Mouse (Mus musculus): ENCODE results near the gene 1110065P20Rik. TPM values are rescaled to one million over a fixed set of nuclear protein-coding genes. Genes with fewer than 3 reads are reported as not detected.

1110065P20Rik gene
- polyA plus RNA-seq (2014; fragmentation: Illumina TruSeq; extraction: RNeasy Lipid Tissue Mini Kit (QIAGEN cat#74804); ENCODE audit: low replicate concordance): 0.71 TPM

GRCm38 (mm10) chr4:124850933-124851658 lies at the start of gene 1110065P20Rik:
1110065P20Rik (minus strand) TSS chr4:124851196.

DNA sequence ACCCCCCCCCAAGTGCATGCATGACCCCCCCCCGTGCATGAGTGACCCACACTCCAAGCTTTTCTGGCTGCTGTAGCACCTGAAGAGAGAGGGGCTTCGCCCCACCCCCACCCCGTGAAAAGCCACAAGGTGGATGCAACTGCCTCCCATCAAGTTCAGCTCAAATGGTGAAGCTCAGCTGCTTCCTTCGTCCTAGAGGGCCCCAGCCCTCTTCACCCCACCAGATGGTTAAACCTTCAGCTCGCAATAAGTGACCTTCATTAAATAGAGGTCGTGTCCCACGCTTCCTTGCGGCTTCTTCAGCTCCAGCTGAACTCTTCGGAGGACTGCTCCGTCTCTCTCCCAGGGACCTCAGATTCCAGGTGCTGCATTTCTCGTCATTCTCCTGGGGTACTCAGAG lies 29.6 kb upstream of the 1110065P20Rik start, which contains the start of gene Epha10:
Epha10 (plus strand) TSS at position 301 of the 400 bp plus-strand sequence.

GRCm38 (mm10) chr4:124861283-124862188 lies 10.5 kb upstream of the 1110065P20Rik start, which contains the start of gene Maneal:
Maneal (minus strand) TSS chr4:124862171.

DNA sequence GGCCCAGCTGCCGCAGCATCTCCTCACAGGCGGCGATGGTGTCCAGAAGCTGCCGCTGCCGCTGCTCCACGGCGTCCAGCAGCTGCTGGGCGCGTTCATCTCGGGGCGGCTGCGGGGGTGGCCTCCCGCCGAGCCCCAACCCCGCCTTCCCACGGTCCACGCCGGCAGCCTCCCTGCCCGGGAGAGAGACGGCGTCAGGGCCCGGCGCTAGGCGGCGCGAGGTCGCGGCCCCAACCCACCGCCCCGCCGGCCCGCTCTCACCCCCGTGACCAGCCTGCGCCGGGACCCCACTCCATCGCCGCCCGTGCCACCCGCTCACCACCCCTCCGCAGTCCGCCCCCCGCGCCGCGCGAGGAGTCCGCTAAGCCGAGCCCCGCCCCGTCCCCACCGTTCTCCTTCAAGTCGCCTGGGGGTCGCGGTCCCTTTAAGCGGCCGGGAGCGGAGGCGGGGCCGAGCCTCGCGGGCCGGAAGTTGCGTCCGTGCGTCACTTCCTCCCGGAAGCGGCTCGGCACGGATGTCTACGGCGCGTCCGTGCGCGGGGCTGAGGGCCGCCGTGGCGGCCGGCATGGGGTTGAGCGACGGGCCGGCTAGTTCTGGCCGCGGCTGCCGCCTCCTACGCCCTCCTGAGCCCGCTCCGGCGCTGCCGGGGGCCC lies 609 bp downstream of the 1110065P20Rik start, which contains the start of gene Yrdc:
Yrdc (plus strand) TSS at position 419 of the 653 bp plus-strand sequence.

DNA sequence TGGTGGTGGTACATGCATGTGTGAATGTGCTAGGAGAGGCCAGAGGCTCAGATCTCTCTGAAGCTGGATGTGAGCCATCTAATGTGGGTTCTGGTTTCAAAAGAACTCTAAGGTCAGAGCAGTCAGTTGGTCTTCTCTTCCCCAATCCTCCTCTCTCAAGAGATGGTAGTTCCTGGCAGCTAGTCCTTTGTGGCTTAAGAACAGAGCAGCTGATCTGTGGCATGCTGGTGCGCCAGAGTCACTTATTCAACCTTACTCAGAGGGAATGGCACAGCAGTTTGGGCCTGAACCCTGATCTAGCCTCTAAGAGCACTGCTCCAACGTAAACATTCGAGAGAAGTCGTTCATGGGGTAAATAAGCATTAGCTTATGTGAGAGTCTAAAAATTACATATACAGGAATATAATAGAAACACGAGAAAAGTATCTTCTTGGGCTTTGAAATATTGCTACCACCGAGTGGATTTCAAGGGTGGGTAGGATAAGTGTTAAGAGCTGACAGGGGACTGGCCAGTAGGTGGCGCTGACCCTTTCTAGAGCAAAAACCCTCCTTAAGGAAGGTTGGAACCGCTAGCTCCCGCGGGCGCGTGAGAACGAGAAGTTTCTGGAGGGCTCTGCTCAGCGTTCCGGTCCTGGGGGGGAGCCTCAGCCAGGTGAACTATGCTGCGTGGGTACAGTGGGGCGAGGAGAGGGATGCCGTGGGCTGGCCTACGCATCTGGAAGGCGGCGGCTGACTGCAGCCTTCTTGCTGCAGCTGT lies 49.3 kb downstream of the 1110065P20Rik start, which contains the start of gene Mtf1:
Mtf1 (plus strand) TSS at position 553 of the 757 bp plus-strand sequence.

Other genes with a start within 250 kb of the 1110065P20Rik start
- not detected for gene 3100002H09Rik, start 240.4 kb downstream of the 1110065P20Rik start, polyA plus RNA-seq (2014; fragmentation: Illumina TruSeq; extraction: RNeasy Lipid Tissue Mini Kit (QIAGEN cat#74804); ENCODE audit: low replicate concordance)
- not detected for gene Pou3f1, start 194.4 kb downstream of the 1110065P20Rik start, polyA plus RNA-seq (2014; fragmentation: Illumina TruSeq; extraction: RNeasy Lipid Tissue Mini Kit (QIAGEN cat#74804); ENCODE audit: low replicate concordance)
- 39.3 TPM for gene Utp11, start 157.6 kb downstream of the 1110065P20Rik start, polyA plus RNA-seq (2014; fragmentation: Illumina TruSeq; extraction: RNeasy Lipid Tissue Mini Kit (QIAGEN cat#74804); ENCODE audit: low replicate concordance)
- gene Fhl3, start 150.5 kb downstream of the 1110065P20Rik start, polyA plus RNA-seq (2014; fragmentation: Illumina TruSeq; extraction: RNeasy Lipid Tissue Mini Kit (QIAGEN cat#74804); ENCODE audit: low replicate concordance): not detected
- 25.0 TPM for gene Sf3a3, start 136.4 kb downstream of the 1110065P20Rik start, polyA plus RNA-seq (2014; fragmentation: Illumina TruSeq; extraction: RNeasy Lipid Tissue Mini Kit (QIAGEN cat#74804); ENCODE audit: low replicate concordance)
- gene Inpp5b, start 109.3 kb downstream of the 1110065P20Rik start, polyA plus RNA-seq (2014; fragmentation: Illumina TruSeq; extraction: RNeasy Lipid Tissue Mini Kit (QIAGEN cat#74804); ENCODE audit: low replicate concordance): 33.3 TPM
- gene Mtf1, start 49.1 kb downstream of the 1110065P20Rik start, polyA plus RNA-seq (2014; fragmentation: Illumina TruSeq; extraction: RNeasy Lipid Tissue Mini Kit (QIAGEN cat#74804); ENCODE audit: low replicate concordance): 16.4 TPM
- gene Yrdc, start 517 bp downstream of the 1110065P20Rik start, polyA plus RNA-seq (2014; fragmentation: Illumina TruSeq; extraction: RNeasy Lipid Tissue Mini Kit (QIAGEN cat#74804); ENCODE audit: low replicate concordance): 18.4 TPM
- not detected for gene Maneal, start 11.0 kb upstream of the 1110065P20Rik start, polyA plus RNA-seq (2014; fragmentation: Illumina TruSeq; extraction: RNeasy Lipid Tissue Mini Kit (QIAGEN cat#74804); ENCODE audit: low replicate concordance)
- not detected for gene Epha10, start 29.7 kb upstream of the 1110065P20Rik start, polyA plus RNA-seq (2014; fragmentation: Illumina TruSeq; extraction: RNeasy Lipid Tissue Mini Kit (QIAGEN cat#74804); ENCODE audit: low replicate concordance)
- gene 9930104L06Rik, start 85.9 kb upstream of the 1110065P20Rik start, polyA plus RNA-seq (2014; fragmentation: Illumina TruSeq; extraction: RNeasy Lipid Tissue Mini Kit (QIAGEN cat#74804); ENCODE audit: low replicate concordance): 5.0 TPM
- 37.2 TPM for gene Cdca8, start 88.1 kb upstream of the 1110065P20Rik start, polyA plus RNA-seq (2014; fragmentation: Illumina TruSeq; extraction: RNeasy Lipid Tissue Mini Kit (QIAGEN cat#74804); ENCODE audit: low replicate concordance)
- not detected for gene Rspo1, start 135.2 kb upstream of the 1110065P20Rik start, polyA plus RNA-seq (2014; fragmentation: Illumina TruSeq; extraction: RNeasy Lipid Tissue Mini Kit (QIAGEN cat#74804); ENCODE audit: low replicate concordance)
- 42.5 TPM for gene Gnl2, start 165.4 kb upstream of the 1110065P20Rik start, polyA plus RNA-seq (2014; fragmentation: Illumina TruSeq; extraction: RNeasy Lipid Tissue Mini Kit (QIAGEN cat#74804); ENCODE audit: low replicate concordance)
- gene Dnali1, start 214.5 kb upstream of the 1110065P20Rik start, polyA plus RNA-seq (2014; fragmentation: Illumina TruSeq; extraction: RNeasy Lipid Tissue Mini Kit (QIAGEN cat#74804); ENCODE audit: low replicate concordance): not detected
- 12.2 TPM for gene Snip1, start 215.5 kb upstream of the 1110065P20Rik start, polyA plus RNA-seq (2014; fragmentation: Illumina TruSeq; extraction: RNeasy Lipid Tissue Mini Kit (QIAGEN cat#74804); ENCODE audit: low replicate concordance)
- gene Meaf6, start 233.9 kb upstream of the 1110065P20Rik start, polyA plus RNA-seq (2014; fragmentation: Illumina TruSeq; extraction: RNeasy Lipid Tissue Mini Kit (QIAGEN cat#74804); ENCODE audit: low replicate concordance): 19.3 TPM